Mouse (Mus musculus): ENCODE measurements around the gene Gins2.

Gene Gins2

GRCm38 (mm10) chr8:120565151-120565711, 23.9 kb downstream of the Gins2 start:
- no peak for DNase-seq (ENCODE audit: low spot score)

- peak; percentile 71 for DNase-seq (ENCODE audit: low spot score)
Observed at GRCm38 (mm10) chr8:120563851-120564837, 25.0 kb downstream of the Gins2 start.

GRCm38 (mm10) chr8:120563348-120563724, 25.8 kb downstream of the Gins2 start:
- no peak for DNase-seq (ENCODE audit: low spot score)

GRCm38 (mm10) chr8:120562680-120563347, 26.3 kb downstream of the Gins2 start:
- no peak for DNase-seq (ENCODE audit: low spot score)

GRCm38 (mm10) chr8:120561539-120562435, 27.3 kb downstream of the Gins2 start:
- DNase-seq (ENCODE audit: low spot score): no peak

GRCm38 (mm10) chr8:120560535-120560934, 28.6 kb downstream of the Gins2 start:
- no peak for DNase-seq (ENCODE audit: low spot score)

GRCm38 (mm10) chr8:120559654-120560053, 29.4 kb downstream of the Gins2 start:
- no peak for DNase-seq (ENCODE audit: low spot score)

- DNase-seq (ENCODE audit: low spot score): no peak
Observed at GRCm38 (mm10) chr8:120558162-120558561, 30.9 kb downstream of the Gins2 start.

- no peak for DNase-seq (ENCODE audit: low spot score)
Observed at GRCm38 (mm10) chr8:120557170-120557965, 31.7 kb downstream of the Gins2 start.

- no peak for DNase-seq (ENCODE audit: low spot score)
Observed at GRCm38 (mm10) chr8:120556198-120556892, 32.8 kb downstream of the Gins2 start.

GRCm38 (mm10) chr8:120554466-120555039, 34.6 kb downstream of the Gins2 start:
- DNase-seq (ENCODE audit: low spot score): no peak

GRCm38 (mm10) chr8:120553441-120554123, 35.5 kb downstream of the Gins2 start:
- DNase-seq (ENCODE audit: low spot score): no peak

- DNase-seq (ENCODE audit: low spot score): no peak
Observed at GRCm38 (mm10) chr8:120552509-120552908, 36.6 kb downstream of the Gins2 start.

- no peak for DNase-seq (ENCODE audit: low spot score)
Observed at GRCm38 (mm10) chr8:120551677-120551980, 37.5 kb downstream of the Gins2 start.

GRCm38 (mm10) chr8:120550937-120551676, 38.0 kb downstream of the Gins2 start:
- DNase-seq (ENCODE audit: low spot score): no peak

- no peak for DNase-seq (ENCODE audit: low spot score)
Observed at GRCm38 (mm10) chr8:120550430-120550829, 38.7 kb downstream of the Gins2 start.

GRCm38 (mm10) chr8:120549922-120550321, 39.2 kb downstream of the Gins2 start:
- no peak for DNase-seq (ENCODE audit: low spot score)

GRCm38 (mm10) chr8:120549321-120549921, 39.7 kb downstream of the Gins2 start:
- DNase-seq (ENCODE audit: low spot score): no peak

Data from ovary, postnatal 10 days (tissue).